Mouse (Mus musculus): ENCODE measurements at regions not wholly inside any gene's neighbourhood (a gene's known extent, or its start where the extent isn't known, plus 50 kb on each side); places are given as distances from the start of the nearest gene placed in this dataset.
"Not testable (repeated sequence)": the region's sequence is repeated elsewhere in the genome, so short reads cannot be mapped to it uniquely, and the experiment has no call there.

DNA sequence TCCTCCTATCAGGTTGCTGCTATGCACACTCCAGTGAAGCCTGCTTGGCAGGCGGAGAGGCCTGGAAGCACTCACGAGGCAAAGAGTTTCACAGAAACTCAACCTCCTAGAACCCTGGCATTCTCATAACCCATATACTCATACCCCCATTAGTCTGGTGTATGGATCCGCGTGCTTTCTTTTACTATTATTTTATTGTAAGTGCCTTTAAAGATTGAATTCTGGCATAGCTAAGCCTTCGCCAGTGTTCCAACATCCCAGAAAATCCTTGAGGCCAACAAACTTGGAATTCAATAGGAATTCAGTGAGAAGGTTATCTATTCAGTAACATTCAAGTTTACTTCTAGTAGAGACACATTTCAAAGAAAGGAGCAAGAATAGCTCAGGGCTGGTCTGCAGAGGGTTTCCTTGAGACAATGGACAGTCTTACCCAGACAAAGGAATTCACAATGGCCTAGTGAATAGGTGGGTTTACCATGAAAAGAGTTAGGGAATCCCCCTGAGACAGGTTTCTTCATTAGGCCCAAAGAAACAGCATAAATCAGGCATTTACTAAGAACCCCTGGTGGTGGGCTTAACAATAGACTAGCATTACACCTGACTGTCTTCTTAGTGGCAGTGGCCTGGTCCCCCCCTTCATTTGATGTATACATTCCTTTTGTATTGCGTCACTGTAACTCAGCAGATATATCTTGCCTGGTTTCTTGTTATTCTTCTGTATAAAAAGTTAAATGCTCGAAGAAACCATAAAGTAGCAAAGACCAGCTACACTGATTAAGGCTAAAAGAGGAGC is 80.8 kb upstream of the Gm15446 start:
- DNase-seq (ENCODE audit: low spot score), result not testable (repeated sequence)

DNA sequence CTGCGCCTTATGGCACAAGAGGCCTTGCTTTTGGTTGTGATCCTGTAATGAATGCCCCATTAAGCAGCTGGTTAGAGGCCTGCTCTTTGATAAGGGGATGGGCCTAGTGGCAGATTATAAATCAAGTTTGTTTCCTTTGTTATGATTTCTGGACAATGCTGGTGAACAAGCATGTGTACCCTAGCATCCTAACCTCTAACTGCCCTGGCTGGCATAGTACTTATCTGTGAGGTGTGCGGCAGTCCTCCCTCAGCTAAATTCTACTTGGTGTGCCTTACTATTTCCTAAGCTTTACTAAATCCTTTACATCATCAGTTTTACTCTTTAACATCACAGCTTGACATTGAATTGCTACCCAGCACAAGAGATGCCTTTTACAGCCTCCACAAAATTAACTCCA is 79.0 kb upstream of the Gm15446 start:
- not testable (repeated sequence) for DNase-seq (ENCODE audit: low spot score)

DNA sequence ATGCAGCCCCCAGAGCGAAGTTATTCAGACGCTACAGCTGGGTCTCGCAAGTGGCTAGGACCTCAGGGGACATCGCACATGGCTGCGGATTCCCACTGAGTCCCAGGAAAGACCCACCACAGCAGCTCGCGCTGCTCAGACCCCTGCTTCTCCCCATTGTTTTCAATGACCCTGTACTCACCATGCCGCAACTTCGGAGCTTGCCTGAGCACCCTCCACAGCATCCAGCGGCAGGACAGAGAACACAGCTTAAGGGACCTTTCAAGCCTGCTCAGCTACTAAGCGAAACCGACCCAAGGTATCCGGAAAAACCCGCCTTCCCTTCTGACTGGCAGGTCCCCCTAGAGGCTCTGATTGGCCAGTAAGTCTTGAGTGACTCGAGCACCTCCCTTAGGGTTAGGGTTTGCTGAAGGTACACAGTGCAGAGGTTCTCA is 78.4 kb upstream of the Gm15446 start:
- peak; percentile 29 for DNase-seq (ENCODE audit: low spot score)

DNA sequence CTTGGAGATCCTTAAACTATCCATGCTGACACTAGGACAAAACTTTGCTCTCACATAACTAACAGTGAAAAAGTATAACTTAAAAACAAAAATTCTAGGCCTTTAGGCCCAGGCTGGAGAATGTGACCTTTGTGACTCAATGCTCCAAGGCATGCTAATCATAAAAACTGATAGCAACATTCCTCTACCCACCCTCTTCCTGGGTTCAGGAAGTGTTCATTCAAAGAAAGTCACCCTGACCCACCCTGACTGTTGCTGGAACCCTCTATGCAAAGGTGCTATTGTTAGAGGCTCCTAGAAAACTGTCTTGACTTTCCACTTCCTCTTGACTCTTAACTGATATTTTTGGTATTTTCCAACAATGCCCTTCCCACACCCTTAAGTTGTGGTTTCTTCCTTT is 72.0 kb upstream of the Gm15446 start:
- not testable (repeated sequence) for DNase-seq (ENCODE audit: low spot score)

DNA sequence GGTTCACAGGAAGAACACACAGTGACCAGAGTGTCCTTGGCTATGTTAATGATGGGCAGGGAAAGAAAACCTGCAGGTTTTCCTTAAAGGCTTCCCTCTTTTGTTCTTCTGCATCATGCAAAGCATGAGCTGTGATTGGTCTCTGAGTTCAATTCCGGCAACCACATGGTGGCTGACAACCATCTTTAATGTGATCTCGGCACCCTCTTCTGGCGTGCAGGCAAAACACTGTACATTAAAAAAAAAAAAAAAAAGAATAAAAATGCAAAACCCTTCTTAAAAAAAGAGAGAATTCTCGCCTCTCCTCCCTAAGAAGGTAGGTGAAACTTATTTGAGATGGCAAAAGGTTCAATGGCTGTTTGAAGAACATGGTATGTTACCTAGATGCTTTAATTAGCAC is 62.8 kb upstream of the Gm15446 start:
- no peak for DNase-seq (ENCODE audit: low spot score)

DNA sequence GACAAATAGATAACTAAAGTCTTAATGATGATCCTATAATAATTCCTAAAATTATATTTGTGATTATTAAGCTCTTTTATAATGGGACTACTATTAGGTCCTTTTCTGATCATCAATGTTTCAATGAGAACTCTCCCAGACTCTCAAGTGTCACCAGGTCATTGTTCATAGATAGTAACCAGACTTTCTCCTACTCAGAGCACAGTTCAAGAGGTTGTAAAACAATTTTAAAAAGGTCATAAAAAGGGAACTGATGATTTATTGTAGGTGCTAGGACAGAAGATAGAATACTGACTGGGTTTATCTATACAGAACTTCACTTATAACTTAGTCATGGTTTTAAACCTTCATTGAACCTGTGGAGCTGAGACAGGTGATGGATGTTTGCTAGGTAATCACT is 58.7 kb upstream of the Gm15446 start:
- DNase-seq (ENCODE audit: low spot score), result not testable (repeated sequence)

DNA sequence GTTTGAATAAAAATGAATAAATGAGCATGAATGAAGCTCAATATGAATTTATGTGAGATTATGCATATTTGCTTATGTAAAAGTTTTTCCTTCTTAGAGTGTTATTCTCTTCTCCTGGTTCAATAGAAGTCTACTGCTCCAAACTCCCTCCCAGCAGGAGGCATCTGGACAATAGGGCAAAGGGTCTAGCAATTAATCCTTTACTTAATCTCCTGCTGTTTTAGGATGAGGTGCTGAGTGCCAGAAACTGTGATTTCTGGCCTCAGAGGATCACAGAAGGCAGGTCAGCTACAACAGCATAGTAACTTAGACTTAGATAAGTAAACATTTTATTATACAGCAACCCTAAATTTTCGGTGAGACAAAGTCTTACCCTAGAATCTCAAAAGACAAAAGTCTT is 57.6 kb upstream of the Gm15446 start:
- no peak for DNase-seq (ENCODE audit: low spot score)

DNA sequence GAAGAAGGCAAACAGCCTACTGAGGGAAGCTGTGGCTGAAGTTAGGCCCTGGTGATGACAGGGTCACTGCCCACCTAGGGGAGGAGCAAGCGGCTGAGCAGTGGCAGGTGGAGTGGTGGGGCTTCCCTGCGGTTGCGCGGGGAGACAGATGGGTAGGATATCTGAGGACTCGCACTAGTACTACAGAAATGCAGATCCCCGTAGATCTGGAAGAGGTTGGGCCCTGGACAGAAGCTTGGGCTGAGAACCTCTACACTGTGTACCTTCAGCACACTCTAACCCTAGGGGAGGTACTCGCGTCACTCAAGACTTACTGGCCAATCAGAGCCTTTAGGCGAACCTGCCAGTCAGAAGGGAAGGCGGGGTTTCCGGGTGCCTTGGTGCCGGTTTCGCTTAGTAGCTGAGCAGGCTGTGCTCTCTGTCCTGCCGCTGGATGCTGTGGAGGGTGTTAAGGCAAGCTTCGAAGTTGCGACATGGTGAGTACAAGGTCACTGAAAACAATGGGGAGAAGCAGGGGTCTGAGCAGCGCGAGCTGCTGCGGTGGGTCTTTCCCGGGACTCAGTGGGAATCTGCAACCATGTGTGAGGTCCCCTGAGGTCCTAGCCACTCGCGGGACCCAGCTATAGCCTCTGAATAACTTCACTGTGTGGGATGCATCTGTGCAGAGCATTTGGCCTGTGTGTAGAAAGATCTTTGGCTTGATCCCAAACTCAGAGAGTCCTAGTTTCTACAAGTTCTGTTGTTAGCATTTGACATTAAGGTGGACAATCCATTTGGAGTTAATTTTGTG is 56.7 kb upstream of the Gm15446 start:
- peak; percentile 64 for DNase-seq (ENCODE audit: low spot score)

DNA sequence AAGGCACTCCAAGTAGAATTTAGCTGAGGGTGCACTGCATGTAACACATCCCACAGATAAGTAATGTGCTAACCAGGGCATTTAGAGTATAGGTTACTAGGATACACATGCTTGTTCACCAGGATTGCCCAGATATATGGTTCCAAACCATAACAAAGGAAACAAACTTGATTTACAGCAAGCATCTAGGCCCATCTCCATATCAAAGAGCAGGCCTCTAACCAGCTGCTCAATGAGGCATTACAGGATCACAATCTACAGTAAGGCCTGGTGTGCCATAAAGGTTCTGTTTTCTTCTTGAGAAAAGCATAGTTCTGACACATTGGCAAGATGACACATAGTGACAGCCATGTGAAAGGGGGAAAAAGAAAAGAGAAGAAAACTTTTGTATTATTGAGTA is 56.0 kb upstream of the Gm15446 start:
- not testable (repeated sequence) for DNase-seq (ENCODE audit: low spot score)
